Mouse (Mus musculus): ENCODE measurements around the gene Klre1.
"Not testable (repeated sequence)": the region's sequence is repeated elsewhere in the genome, so short reads cannot be mapped to it uniquely, and the experiment has no call there.

Klre1 gene

DNA sequence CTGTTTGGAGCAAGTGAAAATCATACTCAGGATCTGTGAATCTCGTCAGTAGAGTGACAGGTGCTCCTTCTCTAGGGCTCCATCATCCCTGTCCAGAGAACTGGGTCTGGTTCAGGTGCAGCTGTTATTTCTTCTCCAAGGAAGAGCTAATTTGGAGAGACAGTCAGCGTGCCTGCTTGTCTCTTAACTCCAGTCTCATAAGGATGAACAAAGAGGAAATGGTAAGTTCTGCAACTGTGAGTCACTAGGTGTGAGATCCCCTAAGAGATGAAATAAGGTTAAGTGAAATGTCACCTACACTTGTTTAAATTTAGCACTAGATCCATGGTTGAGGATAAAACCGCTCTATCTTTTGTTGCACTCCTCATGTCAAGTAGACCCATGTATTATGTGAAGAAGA lies 5.3 kb downstream of the Klre1 start:
- DNase-seq (ENCODE audit: low spot score in 2 of 2), result no peak

DNA sequence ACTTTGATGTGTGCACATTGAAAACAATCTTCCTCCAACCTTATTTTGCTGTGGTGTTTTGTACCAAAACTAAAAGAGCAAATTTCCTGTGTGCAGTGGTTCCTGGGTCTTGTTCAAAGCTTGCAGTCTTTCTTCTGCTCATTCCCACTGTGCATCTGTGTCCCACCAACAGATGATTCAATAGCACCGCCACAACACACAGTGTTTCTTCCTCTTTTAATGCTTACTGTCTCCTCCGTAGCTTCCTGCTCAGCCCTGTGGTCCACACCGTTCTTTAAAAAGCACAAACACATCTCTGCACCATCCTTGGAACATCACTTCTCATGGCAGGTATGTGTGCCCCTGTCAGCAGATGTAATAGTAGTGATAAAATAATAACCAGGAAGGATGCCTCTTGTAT lies 13.8 kb downstream of the Klre1 start, which contains the start of gene Klrd1:
Gene Klrd1 (plus strand): TSS at position 275 of the 400 bp plus-strand sequence.
- no peak for DNase-seq (ENCODE audit: low spot score in 2 of 2)

DNA sequence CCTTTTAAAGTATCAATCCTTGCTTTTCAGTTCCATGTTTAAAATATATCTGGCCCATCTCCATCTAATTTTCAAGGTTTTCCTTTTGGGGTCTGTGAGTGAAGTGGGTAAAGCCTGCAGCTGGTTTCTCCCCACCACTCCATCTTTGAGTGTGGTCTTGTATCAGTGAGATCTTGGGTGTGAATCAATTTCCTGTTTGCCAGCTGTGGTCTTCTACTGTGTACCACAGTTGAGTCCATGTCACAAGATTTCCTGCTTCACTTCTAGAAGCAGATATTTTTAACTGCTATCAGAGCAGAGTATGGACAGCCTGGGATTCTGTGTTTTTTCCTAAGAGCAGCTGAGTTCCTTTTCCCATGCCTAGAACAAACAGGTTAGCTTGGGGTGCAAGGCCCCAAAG lies 30.7 kb downstream of the Klre1 start:
- no peak for DNase-seq (ENCODE audit: low spot score in 2 of 2)

DNA sequence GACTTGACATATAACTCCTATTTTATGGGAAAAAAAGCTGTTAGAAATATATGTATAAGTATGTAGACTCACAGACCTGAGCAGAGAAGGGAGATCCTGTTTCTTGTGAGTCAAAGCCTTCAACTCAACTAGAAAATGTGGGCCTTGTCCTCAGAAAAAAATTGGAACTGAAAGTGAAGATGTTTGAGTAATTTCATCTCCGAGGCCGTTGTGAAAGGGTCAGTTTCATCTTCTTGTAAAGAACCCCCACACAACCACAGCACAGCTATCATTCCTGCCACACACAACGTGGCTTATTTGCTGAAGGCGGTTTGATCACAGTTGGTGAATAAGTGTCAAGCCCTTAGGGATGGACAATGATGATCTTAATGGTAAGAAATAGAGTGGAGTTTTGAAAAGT lies 46.0 kb downstream of the Klre1 start, which contains the start of gene Klrk1:
Gene Klrk1 (minus strand): TSS at position 130 of the 400 bp plus-strand sequence.
- DNase-seq (ENCODE audit: low spot score in 2 of 2), result no peak

DNA sequence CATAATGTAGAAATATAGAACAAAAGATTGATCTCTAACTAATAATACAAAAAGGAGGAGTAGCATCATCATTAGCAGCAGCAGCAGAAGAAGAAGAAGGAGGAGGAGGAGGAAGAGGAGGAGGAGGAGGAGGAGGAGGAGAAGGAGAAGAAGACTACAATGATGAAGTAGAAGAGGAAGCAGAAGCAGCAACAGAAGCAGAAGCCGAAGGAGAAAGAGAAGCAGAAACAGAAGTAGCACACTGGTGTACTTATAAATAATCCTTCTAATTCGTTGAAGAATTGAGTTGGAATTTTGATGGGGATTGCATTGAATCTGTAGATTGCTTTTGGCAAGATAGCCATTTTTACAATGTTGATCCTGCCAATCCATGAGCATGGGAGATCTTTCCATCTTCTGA lies 53.3 kb downstream of the Klre1 start:
- DNase-seq (ENCODE audit: low spot score in 2 of 2), result not testable (repeated sequence)
